Mouse (Mus musculus) neural tube, embryonic 10.5 days (tissue): ENCODE measurements around the gene 2700049A03Rik.
"Not testable (repeated sequence)": the region's sequence is repeated elsewhere in the genome, so short reads cannot be mapped to it uniquely, and the experiment has no call there.

ENCODE experiments used
- DNase-seq: peaks from one replicate; pipeline ENCODE4 v3.0.0-alpha.2; 2017; ENCODE audit warnings: low spot score; ENCODE audit errors: extremely low spot score

2700049A03Rik gene

GRCm38 (mm10) chr12:71136130-71136973 is at the start of gene 2700049A03Rik, which contains the start of gene Timm9:
Gene 2700049A03Rik (plus strand): TSS chr12:71136848.
Gene Timm9 (minus strand): TSS chr12:71136684.
- peak; percentile 79 for DNase-seq

DNA sequence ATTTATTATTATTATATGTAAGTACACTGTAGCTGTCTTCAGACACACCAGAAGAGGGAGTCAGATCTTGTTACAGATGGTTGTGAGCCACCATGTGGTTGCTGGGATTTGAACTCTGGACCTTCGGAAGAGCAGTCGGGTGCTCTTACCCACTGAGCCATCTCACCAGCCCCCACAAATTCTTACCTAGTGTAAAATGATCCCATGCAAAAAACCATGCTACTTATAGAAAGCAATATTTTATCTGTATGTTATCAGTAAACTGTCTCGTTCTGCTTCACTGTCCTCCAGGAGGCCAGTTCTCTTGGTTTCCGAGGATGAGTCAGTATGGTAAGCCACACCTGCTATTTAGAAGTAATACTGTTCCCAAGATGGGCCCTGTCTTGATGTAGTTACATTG is 32.4 kb upstream of the 2700049A03Rik start:
- DNase-seq = not testable (repeated sequence)

- no peak for DNase-seq
Observed at GRCm38 (mm10) chr12:71107216-71107771, 29.4 kb upstream of the 2700049A03Rik start.

DNA sequence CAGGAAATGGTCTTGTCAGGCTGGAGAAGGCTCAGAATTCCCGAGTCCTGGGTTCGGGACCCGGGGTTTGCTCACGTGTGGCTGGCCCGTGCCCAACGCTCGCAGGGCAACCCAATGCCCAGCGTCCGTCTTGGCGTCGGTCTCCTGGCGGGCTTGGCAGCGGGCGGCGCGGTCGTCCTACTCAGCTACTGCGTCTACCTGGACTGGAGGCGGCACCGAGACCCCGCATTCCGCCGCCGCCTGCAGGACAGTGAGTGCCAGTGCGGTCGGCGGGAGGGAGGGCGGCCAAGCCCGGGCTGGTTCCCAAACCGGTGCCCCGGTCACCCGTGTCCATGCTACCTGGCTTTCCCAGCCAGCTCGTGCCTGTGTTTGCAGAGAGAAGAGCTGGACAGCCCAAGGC is 25.3 kb upstream of the 2700049A03Rik start, which contains the start of gene Tomm20l:
TSS of gene Tomm20l (plus strand) at position 98 of the 400 bp plus-strand sequence.
- peak; percentile 45 for DNase-seq

DNA sequence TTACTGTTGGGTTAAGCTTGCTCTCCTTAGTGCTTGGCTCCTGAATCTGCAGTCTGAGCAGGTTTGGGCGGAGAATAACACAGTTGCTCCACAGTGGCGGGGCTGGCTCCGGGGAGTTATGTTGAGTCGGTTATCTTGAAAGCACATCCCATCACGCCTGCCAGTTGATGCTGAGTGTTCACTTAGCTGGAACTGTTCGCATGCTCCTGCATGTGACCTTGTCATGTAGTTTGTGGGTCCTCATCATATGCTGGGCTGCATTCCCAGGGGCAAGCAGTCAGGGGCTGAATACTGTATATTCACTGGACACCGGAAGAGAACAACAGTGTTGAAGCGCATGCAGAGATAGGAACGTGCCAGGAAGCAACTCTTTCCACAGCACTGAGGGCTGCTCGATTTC is 23.6 kb upstream of the 2700049A03Rik start:
- no peak for DNase-seq

- DNase-seq = no peak
Observed at GRCm38 (mm10) chr12:71113675-71114288, 22.9 kb upstream of the 2700049A03Rik start.

- no peak for DNase-seq
Observed at GRCm38 (mm10) chr12:71116411-71116810, 20.2 kb upstream of the 2700049A03Rik start.

DNA sequence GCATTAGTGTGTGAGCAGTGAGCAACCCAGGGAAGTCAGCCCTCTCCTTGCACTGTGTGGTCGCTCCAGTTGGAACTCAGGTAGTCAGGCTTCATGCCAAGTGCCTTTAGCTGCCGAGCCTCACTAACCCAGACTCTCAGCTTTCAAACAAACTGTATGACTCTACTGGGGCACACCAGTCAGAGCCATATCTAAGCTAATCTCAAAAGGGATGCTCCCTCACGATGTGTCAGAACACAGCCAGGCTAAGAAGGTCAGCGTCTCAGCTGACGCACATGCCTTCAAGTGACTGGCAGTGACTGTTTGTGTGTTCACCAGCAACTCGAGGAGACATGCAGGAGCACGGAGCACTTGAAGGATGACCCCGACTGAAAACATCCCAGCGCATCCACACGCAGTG is 13.9 kb upstream of the 2700049A03Rik start:
- no peak for DNase-seq

DNA sequence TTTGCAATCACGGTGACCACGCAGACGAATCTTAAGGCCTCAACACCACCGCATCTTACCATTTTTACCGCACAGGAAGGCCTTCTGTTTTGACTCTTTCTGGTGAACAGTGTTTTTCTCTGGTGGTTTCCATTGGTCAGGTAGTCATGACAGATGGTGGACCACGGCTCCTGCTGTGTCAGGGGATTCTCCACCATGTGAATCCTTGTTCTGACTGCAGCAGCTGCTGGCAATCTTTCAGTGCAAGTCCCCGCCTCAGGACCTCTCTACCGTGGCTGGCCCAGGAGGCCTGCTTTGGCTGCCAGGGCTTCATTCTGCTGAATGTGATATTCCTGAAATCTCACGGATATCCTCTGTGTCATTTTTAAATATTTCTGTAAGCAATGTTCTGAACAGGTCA is 13.4 kb upstream of the 2700049A03Rik start:
- no peak for DNase-seq

DNA sequence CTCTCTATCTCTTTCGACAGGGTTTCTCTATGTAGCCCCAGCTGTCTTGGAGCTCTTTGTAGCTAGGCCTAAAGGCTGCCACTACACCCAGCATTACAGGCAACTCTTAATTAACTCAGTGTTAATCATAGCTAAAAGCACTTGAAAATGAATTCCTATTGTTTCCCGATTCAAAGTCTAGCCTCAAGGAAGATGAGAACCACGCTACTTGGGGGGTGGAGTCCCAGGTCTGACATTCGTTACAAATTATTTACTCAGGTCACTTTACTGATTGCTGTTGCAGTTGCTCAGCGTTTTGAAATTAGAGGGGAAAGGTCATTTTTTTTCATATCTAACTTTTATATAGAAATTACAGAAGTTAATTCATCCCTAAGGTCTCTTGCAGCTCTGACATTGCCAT is 1.1 kb upstream of the 2700049A03Rik start:
- DNase-seq = no peak

DNA sequence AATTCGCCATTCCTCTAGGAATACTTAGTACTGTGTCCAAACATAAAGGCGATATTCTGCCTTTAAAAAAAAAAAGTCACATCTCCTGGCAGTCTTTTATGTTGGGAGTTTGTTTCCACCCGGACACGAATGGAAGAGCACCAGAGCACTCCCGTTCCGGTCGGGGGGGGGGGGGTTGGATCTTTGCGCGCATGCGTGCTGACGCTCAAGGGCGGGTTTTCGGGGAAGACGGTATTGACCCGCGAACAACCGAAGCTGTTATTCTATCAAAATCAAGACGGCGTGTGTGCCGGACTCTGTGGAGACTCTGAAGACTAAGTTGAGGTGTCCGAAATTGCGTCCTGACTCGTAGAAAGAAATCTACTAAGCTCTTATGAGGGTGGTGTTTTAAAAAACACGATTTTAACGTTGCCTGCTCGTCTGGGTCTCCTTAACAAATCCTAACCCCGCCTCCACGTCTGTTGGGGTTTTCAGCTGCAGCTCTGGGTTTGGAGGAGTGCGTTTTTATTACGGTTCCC is 385 bp downstream of the 2700049A03Rik start:
- DNase-seq = peak; percentile 92

- no peak for DNase-seq
Observed at GRCm38 (mm10) chr12:71137686-71138085, 1.0 kb downstream of the 2700049A03Rik start.

DNA sequence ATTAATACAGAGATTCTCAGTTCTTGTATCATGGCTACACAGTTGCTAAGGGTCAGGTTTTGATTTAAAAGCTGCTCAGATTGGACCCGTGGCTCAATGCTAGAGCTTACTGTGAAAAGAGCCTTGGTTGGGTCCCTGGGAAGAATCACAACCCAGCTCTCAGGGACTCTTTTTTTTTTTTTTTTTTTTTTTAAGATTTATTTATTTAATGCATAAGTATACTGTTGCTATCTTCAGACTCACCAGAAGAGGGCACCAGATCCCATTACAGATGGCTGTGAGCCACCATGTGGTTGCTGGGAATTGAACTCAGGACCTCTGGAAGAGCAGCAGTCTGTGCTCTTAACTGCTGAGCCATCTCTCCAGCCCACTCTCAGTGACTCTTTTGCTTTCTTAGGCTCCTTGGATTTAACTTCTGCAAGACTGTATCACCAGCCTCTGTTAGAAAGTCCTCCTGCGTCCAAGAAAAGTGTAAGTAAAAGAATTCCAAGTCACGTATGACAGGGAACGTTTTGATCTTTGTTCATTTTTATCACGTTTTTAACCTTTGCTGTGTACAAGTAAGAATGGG is 2.7 kb downstream of the 2700049A03Rik start:
- no peak for DNase-seq

GRCm38 (mm10) chr12:71141189-71141588 is 4.5 kb downstream of the 2700049A03Rik start:
- no peak for DNase-seq

GRCm38 (mm10) chr12:71147641-71148040 is 11.0 kb downstream of the 2700049A03Rik start:
- peak; percentile 24 for DNase-seq

DNA sequence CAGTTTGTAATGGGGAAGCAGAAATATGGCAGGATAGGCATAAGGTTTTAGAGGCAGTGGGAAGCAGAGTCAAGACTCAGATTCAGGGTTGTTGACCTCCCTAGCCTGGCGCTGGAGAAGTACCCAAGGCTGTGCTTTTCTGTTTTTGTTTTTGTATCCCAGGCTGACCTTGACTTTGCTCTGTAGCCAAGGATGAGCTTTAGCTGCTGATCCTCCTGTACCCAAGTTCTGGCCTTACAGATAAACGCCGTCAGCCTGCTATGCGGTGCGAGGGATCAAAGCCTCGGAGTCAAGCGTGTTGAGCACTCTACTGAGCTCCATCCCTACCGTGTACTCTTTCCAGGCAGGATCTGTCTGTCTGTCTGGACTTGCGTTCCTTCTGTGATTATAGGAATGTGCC is 12.2 kb downstream of the 2700049A03Rik start:
- no peak for DNase-seq

GRCm38 (mm10) chr12:71149456-71149855 is 12.8 kb downstream of the 2700049A03Rik start:
- DNase-seq = no peak

DNA sequence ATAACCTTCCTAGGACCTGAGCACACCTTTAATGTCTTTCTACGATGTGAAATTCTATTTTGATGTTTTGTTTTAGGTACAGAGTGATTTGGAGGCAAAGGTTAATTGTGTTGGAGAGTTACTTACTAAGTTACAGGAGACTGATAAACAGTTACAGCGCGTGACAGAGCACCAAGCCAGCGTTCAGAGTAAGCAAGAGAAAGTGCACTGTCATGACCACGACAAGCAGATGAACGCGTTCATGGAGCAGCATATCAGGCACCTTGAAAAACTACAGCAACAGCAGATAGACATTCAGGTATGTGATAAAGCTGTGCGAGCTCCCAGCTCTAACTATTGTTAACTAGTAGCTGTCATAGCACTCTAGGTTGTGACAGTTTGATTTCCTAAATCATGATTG is 13.5 kb downstream of the 2700049A03Rik start:
- no peak for DNase-seq

GRCm38 (mm10) chr12:71154979-71155378 is 18.3 kb downstream of the 2700049A03Rik start:
- DNase-seq = no peak

DNA sequence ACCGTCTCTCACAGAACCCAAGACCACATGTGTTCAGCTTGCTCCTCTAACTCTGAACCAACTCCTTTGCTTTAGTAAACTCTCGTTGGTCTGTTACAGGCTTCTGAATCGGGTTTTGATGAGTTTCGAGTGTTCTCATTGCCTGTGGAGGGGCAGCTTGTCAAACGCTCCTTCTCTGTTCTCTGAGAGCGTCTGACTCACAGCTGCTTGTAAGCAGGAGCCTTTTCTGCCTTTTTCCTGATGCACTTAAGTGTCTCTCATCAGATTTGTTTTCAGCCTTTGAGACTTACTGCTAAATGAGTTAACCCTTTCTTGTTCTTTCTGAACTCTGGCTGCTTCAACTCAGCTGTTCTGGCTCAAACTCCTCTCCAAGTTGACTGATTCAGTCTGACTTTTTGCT is 21.3 kb downstream of the 2700049A03Rik start:
- no peak for DNase-seq

GRCm38 (mm10) chr12:71164410-71164809 is 27.8 kb downstream of the 2700049A03Rik start:
- DNase-seq = no peak

GRCm38 (mm10) chr12:71169911-71170310 is 33.3 kb downstream of the 2700049A03Rik start:
- DNase-seq = no peak
